Mouse (Mus musculus): Measurements from ENCODE around the gene Zdhhc22. TPM values are rescaled to one million over a fixed set of nuclear protein-coding genes. Genes with fewer than 3 reads are reported as not detected.

Gene Zdhhc22
- polyA plus RNA-seq, 1 experiment, result 0.04 TPM

DNA sequence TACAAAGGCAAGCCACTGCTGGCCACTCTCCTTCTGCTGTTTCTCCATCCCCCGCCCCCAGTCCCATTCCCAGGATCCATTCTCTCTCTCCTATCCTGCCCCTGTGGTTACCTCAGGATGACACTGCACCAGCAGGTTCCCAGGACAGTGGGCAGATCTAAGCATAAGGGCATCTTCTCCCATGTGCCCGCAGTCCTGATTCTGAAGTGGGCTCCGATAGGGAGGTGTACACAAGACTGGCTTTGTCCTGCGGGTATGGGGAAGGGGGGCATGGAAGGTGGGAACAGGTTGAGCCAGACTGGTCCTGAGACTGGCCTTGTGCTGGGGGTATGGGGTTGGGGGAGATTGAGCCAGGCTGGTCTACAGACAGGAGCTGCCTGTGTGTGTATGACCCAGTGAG, 14.4 kb upstream of the Zdhhc22 start:
- Histone ChIP-seq H3K4me3 (ENCODE audit: low read depth, low read length) (no peak overlapping the region), H3K4me1 (ENCODE audit: control insufficient read depth, insufficient read depth, insufficient read length, low read length) (no peaks in the 10 kb centered on the region), H3K27me3 (ENCODE audit: control insufficient read depth, insufficient read depth, low read length) (no peaks in the 10 kb centered on the region), H3K36me3 (ENCODE audit: control insufficient read depth, insufficient read depth, low read length) (no peaks in the 10 kb centered on the region), H3K27ac (ENCODE audit: insufficient read depth, low read depth, low read length) (no peak overlapping the region)
- no peak for TF ChIP-seq POLR2A (IDR thresholded peaks at IDR 0.05; ENCODE audit: low read depth, low read length)
- no peak for TF ChIP-seq CTCF (IDR thresholded peaks at IDR 0.05; ENCODE audit: extremely low read depth, insufficient read length, insufficient replicate concordance, low read depth, low read length)
- 83% methylated on average over 4 of the region's 4 CpGs for WGBS

DNA sequence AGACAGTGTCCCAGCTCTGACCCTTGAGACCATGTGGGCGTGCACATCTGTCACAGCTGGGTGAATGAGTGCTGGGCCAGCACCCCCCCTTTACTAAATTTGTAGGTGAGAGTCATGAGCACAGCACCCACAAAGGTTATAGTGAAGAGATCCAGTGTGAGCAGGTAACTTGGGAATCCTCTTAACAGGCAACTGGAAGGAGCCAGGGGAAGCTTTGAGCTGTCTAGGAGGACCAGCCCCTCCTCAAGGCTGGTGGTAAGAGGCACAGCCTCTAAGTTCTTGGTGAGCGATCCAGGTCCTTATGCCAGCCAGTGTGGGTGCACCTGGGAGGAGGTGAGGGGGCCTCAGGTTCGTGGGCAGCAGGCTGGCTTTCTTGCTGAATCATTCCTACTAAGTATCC, 13.4 kb upstream of the Zdhhc22 start:
- TF ChIP-seq POLR2A (IDR thresholded peaks at IDR 0.05; ENCODE audit: low read depth, low read length) (no peak), CTCF (IDR thresholded peaks at IDR 0.05; ENCODE audit: extremely low read depth, insufficient read length, insufficient replicate concordance, low read depth, low read length) (no peak)
- Histone ChIP-seq H3K27ac (ENCODE audit: insufficient read depth, low read depth, low read length) (no peak overlapping the region), H3K4me1 (ENCODE audit: control insufficient read depth, insufficient read depth, insufficient read length, low read length) (no peaks in the 10 kb centered on the region), H3K36me3 (ENCODE audit: control insufficient read depth, insufficient read depth, low read length) (no peaks in the 10 kb centered on the region), H3K27me3 (ENCODE audit: control insufficient read depth, insufficient read depth, low read length) (no peaks in the 10 kb centered on the region), H3K4me3 (ENCODE audit: low read depth, low read length) (no peak overlapping the region)
- WGBS, result 41% methylated on average over 3 of the region's 3 CpGs

DNA sequence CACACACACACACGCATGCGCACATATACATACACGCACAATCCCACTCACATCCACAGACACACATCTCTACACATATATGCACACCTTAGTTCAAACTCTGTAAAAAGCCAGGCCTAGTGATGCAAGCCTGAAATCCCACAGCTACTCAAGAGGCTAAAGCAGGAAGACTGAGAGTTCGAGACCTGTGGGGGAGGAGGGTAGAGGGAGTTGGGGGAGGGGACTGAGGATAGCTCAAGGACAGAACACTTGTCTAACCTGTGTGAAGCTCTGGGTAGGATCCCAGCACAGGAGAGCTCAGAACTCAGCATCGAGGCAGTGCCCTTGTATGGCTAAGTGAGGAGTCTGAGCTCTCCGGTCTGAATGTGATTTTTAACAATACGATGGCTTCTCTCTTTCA, 12.6 kb upstream of the Zdhhc22 start:
- Histone ChIP-seq H3K27ac (ENCODE audit: insufficient read depth, low read depth, low read length) (no peak overlapping the region), H3K27me3 (ENCODE audit: control insufficient read depth, insufficient read depth, low read length) (no peaks in the 10 kb centered on the region), H3K4me1 (ENCODE audit: control insufficient read depth, insufficient read depth, insufficient read length, low read length) (no peaks in the 10 kb centered on the region), H3K4me3 (ENCODE audit: low read depth, low read length) (no peak overlapping the region), H3K36me3 (ENCODE audit: control insufficient read depth, insufficient read depth, low read length) (no peaks in the 10 kb centered on the region)
- TF ChIP-seq POLR2A (IDR thresholded peaks at IDR 0.05; ENCODE audit: low read depth, low read length) (no peak), CTCF (IDR thresholded peaks at IDR 0.05; ENCODE audit: extremely low read depth, insufficient read length, insufficient replicate concordance, low read depth, low read length) (no peak)
- WGBS, result 75% methylated on average over 7 of the region's 7 CpGs

DNA sequence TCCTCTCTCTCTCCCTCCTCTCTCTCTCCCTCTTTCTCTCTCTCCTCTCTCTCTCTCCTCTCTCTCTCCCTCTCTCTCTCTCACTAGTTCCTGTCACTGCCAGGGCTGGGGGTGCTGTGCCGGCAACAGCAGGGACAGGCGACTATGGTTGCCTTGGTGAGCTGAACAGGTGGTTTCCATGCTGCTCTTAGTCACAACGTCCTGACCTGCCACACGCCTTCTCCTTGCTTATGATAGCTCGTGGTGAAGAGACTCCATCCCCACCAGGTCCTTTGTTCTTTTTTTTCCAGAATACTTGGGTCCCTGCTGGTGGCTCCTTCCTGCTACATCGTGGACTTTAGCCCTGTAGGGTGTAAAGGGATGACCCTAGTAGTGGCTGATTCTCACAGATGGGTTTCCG, 12.0 kb upstream of the Zdhhc22 start:
- WGBS, result 44% methylated on average over 7 of the region's 7 CpGs
- H3K27me3 ChIP-seq (ENCODE audit: control insufficient read depth, insufficient read depth, low read length), result no peaks in the 10 kb centered on the region
- H3K36me3 ChIP-seq (ENCODE audit: control insufficient read depth, insufficient read depth, low read length), result no peaks in the 10 kb centered on the region
- no peak overlapping the region for H3K27ac ChIP-seq (ENCODE audit: insufficient read depth, low read depth, low read length)
- TF ChIP-seq POLR2A (IDR thresholded peaks at IDR 0.05; ENCODE audit: low read depth, low read length), result no peak
- no peak for TF ChIP-seq CTCF (IDR thresholded peaks at IDR 0.05; ENCODE audit: extremely low read depth, insufficient read length, insufficient replicate concordance, low read depth, low read length)
- H3K4me3 ChIP-seq (ENCODE audit: low read depth, low read length), result no peak overlapping the region
- no peaks in the 10 kb centered on the region for H3K4me1 ChIP-seq (ENCODE audit: control insufficient read depth, insufficient read depth, insufficient read length, low read length)

DNA sequence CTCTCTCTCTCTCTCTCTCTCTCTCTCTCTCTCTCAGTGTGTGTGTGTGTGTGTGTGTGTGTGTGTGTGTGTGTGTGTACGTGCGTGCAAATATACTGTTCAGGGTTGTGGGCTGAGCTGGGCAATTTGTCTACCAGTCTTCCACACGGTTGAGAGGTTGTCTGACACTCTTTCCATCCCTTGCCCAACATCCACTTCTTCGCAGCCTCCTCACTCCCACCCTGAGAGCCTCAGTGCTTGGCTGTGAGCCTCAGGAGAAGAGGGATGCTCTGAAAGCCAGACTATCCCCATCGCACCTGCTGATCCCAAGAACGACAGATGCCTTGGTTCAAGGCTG, 10.6 kb upstream of the Zdhhc22 start:
- no peaks in the 10 kb centered on the region for H3K4me1 ChIP-seq (ENCODE audit: control insufficient read depth, insufficient read depth, insufficient read length, low read length)
- 34% methylated on average over 6 of the region's 6 CpGs for WGBS
- TF ChIP-seq CTCF (IDR thresholded peaks at IDR 0.05; ENCODE audit: extremely low read depth, insufficient read length, insufficient replicate concordance, low read depth, low read length), result no peak
- no peak for TF ChIP-seq POLR2A (IDR thresholded peaks at IDR 0.05; ENCODE audit: low read depth, low read length)
- H3K36me3 ChIP-seq (ENCODE audit: control insufficient read depth, insufficient read depth, low read length), result no peaks in the 10 kb centered on the region
- H3K27me3 ChIP-seq (ENCODE audit: control insufficient read depth, insufficient read depth, low read length), result no peaks in the 10 kb centered on the region
- no peak overlapping the region for H3K4me3 ChIP-seq (ENCODE audit: low read depth, low read length)
- H3K27ac ChIP-seq (ENCODE audit: insufficient read depth, low read depth, low read length), result no peak overlapping the region

DNA sequence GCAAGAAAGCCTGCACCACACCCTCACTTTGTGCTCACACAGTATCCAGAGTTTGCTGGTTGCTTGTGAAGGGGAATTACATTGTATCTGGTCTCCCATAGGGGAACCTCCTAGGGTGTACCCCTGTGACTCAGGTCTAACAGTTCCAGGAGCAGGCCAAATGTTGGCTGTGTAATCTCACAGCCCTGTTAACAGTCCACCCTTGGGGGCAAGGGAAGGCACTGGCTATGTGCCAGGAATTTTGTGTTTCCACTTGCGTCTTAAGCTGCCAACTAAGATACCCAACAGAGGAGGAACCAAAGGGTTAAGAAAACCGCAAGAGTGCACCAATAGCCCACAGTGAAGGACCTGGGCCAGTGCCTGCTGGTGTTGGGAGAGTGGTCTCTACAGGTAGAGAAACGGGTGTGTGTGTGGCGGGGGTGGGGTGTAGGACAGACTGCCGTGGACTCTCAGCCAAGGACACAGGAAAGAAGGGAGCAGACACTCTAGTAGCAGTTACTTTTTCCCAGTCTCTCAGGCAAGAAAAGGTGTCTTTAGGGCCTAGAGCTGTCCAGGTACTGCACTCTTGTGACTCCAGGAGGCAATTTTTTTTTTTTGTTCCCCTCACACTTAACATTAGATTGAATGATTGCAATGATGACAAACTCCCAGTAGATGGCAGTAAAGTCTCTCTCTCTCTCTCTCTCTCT, 10.1 kb upstream of the Zdhhc22 start:
- TF ChIP-seq CTCF (IDR thresholded peaks at IDR 0.05; ENCODE audit: extremely low read depth, insufficient read length, insufficient replicate concordance, low read depth, low read length), result no peak
- TF ChIP-seq POLR2A (IDR thresholded peaks at IDR 0.05; ENCODE audit: low read depth, low read length), result no peak
- WGBS, result 44% methylated on average over 5 of the region's 5 CpGs

DNA sequence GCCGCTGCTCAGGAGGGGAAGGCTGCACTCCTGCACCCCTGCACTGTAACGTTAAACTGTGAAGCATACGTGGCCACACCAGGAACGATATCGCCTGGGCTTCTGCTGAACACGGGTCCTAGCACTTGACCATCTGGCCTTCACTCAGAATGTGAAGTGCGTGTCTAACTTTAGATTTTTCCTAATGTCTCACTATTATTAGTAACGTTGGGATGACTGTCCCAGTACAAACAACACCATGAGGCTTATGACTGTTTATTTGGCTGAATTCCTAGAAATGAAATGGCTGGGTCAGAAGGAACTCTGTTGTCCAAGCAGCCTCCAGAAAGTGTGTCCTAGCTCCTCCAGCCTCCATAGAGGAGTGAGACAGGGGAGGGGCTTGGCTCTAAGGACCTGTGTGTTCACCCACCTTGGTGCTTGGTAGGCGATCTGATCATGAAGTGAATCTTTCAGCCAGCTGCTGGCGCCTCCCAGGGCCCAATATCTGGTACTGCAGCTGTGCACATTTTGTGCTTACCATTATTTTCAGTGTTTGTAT, 9.1 kb upstream of the Zdhhc22 start:
- Histone ChIP-seq H3K4me1 (ENCODE audit: control insufficient read depth, insufficient read depth, insufficient read length, low read length) (no peaks in the 10 kb centered on the region), H3K4me3 (ENCODE audit: low read depth, low read length) (no peak overlapping the region), H3K27ac (ENCODE audit: insufficient read depth, low read depth, low read length) (no peak overlapping the region), H3K36me3 (ENCODE audit: control insufficient read depth, insufficient read depth, low read length) (no peaks in the 10 kb centered on the region), H3K27me3 (ENCODE audit: control insufficient read depth, insufficient read depth, low read length) (no peaks in the 10 kb centered on the region)
- no peak for TF ChIP-seq POLR2A (IDR thresholded peaks at IDR 0.05; ENCODE audit: low read depth, low read length)
- TF ChIP-seq CTCF (IDR thresholded peaks at IDR 0.05; ENCODE audit: extremely low read depth, insufficient read length, insufficient replicate concordance, low read depth, low read length), result no peak
- WGBS, result 58% methylated on average over 10 of the region's 10 CpGs

More for the DNA sequence above, 10.1 kb upstream of the Zdhhc22 start:
- no peaks in the 10 kb centered on the region for H3K27me3 ChIP-seq (ENCODE audit: control insufficient read depth, insufficient read depth, low read length)
- no peaks in the 10 kb centered on the region for H3K4me1 ChIP-seq (ENCODE audit: control insufficient read depth, insufficient read depth, insufficient read length, low read length)
- no peak overlapping the region for H3K27ac ChIP-seq (ENCODE audit: insufficient read depth, low read depth, low read length)
- no peaks in the 10 kb centered on the region for H3K36me3 ChIP-seq (ENCODE audit: control insufficient read depth, insufficient read depth, low read length)
- H3K4me3 ChIP-seq (ENCODE audit: low read depth, low read length), result no peak overlapping the region

Data from small intestine, adult 2 months (tissue).